Comparison of ENCODE assay signal across 1 mouse cellular context in genomic region chr9:27302291-27302690, GRCm38 (mm10).
TF ChIP-seq lines count a peak whose summit lies in the region.

No protein-coding gene starts in this region.

TF ChIP-seq in CH12.LX, 34 proteins besides CTCF, POLR2A, EP300 and RAD21 (continued from another document):
- TF ChIP-seq MAFK (IDR thresholded peaks at IDR 0.05; ENCODE audit: insufficient replicate concordance, low read length) (no peak), MYC (IDR thresholded peaks at IDR 0.05; ENCODE audit: low read depth, low read length) (no peak), USF2 (conservative IDR thresholded peaks at IDR 0.05; ENCODE audit: low read depth, low read length) (no peak), USF1 (IDR thresholded peaks at IDR 0.05; ENCODE audit: low read depth, low read length) (no peak), NELFE (IDR thresholded peaks at IDR 0.05; ENCODE audit: low read depth, low read length) (no peak), GABPA (IDR thresholded peaks at IDR 0.05; ENCODE audit: insufficient replicate concordance, low read depth, low read length) (no peak), ZMIZ1 (IDR thresholded peaks at IDR 0.05; ENCODE audit: low read depth, low read length) (no peak)
TF ChIP-seq in CH12.LX: peak in this region for 0.
